Mouse (Mus musculus): Measurements from ENCODE around the gene Ap4b1. TPM values are rescaled to one million over a fixed set of nuclear protein-coding genes. Genes with fewer than 3 reads are reported as not detected.
"Not testable (repeated sequence)": the region's sequence is repeated elsewhere in the genome, so short reads cannot be mapped to it uniquely, and the experiment has no call there.

Ap4b1 gene
- polyA plus RNA-seq, 1 experiment from 2014 or later, result 25.1 TPM

GRCm38 (mm10) chr3:103792111-103792406, 17.3 kb upstream of the Ap4b1 start:
- peak overlapping the region; percentile 60; the same call in 1 of the 2 replicates for H3K4me2 ChIP-seq (ENCODE audit: low read depth, low read length)
- peaks cover 20% of the 10 kb centered on the region for H3K4me1 ChIP-seq (ENCODE audit: control insufficient read depth, insufficient read depth, low read length)
- H3K4me3 ChIP-seq (ENCODE audit: low read depth, low read length), result peak overlapping the region; percentile 94; the same call in 1 of the 2 replicates
- ATAC-seq (ENCODE audit: low read depth); H3K9me3 ChIP-seq (ENCODE audit: control insufficient read depth, low read length); H3K27me3 ChIP-seq (ENCODE audit: control insufficient read depth, insufficient read depth, low read length); H3K36me3 ChIP-seq (ENCODE audit: control insufficient read depth, insufficient read depth, low read length): not testable (repeated sequence)
- peak overlapping the region; percentile 91; the same call in 1 of the 2 replicates for H3K9ac ChIP-seq (replicated peaks; ENCODE audit: low read depth, low read length)
- 75% methylated on average over 5 of the region's 5 CpGs for WGBS
- peak overlapping the region; percentile 93 for H3K27ac ChIP-seq (ENCODE audit: low read depth, low read length)

- Histone ChIP-seq H3K4me1 (ENCODE audit: control insufficient read depth, insufficient read depth, low read length) (peaks cover 20% of the 10 kb centered on the region), H3K27ac (ENCODE audit: low read depth, low read length) (no peak overlapping the region), H3K27me3 (ENCODE audit: control insufficient read depth, insufficient read depth, low read length) (no peaks in the 10 kb centered on the region; the same call in 1 of the 2 replicates), H3K4me3 (ENCODE audit: low read depth, low read length) (no peak overlapping the region), H3K36me3 (ENCODE audit: control insufficient read depth, insufficient read depth, low read length) (no peaks in the 10 kb centered on the region), H3K4me2 (ENCODE audit: low read depth, low read length) (no peak overlapping the region), H3K9me3 (ENCODE audit: control insufficient read depth, low read length) (no peaks in the 10 kb centered on the region), H3K9ac (replicated peaks; ENCODE audit: low read depth, low read length) (no peak overlapping the region)
- no peak for ATAC-seq (ENCODE audit: low read depth)
- 67% methylated on average over 1 of the region's 1 CpGs for WGBS
Observed at GRCm38 (mm10) chr3:103792566-103792965, 16.8 kb upstream of the Ap4b1 start.

DNA sequence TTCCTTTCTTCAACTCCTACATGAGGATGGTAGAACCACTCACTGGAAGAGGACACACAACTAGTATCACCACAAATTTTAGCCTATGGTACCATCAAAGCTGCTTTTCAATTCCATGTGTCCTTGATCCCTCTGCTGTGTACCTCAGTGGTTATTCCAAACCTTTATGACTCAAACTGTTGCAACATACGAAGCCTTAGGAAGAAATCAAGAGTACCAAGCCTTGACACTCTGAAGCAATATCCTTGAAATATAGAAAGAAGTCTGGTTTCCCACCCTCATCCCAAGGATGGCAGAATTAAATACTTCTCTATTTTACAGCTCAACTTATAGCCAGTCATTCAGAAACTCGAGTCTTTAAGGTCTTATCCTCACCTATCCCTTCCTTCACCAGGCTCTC, 12.9 kb upstream of the Ap4b1 start:
- no peaks in the 10 kb centered on the region for H3K36me3 ChIP-seq (ENCODE audit: control insufficient read depth, insufficient read depth, low read length)

GRCm38 (mm10) chr3:103799507-103799906, 9.8 kb upstream of the Ap4b1 start:
- 79% methylated on average over 2 of the region's 2 CpGs for WGBS
- ATAC-seq (ENCODE audit: low read depth), result no peak

More for the DNA sequence above, 12.9 kb upstream of the Ap4b1 start:
- no peak for ATAC-seq (ENCODE audit: low read depth)
- Histone ChIP-seq H3K27me3 (ENCODE audit: control insufficient read depth, insufficient read depth, low read length) (no peaks in the 10 kb centered on the region; the same call in 1 of the 2 replicates), H3K4me2 (ENCODE audit: low read depth, low read length) (no peak overlapping the region), H3K4me3 (ENCODE audit: low read depth, low read length) (no peak overlapping the region), H3K9ac (replicated peaks; ENCODE audit: low read depth, low read length) (no peak overlapping the region), H3K4me1 (ENCODE audit: control insufficient read depth, insufficient read depth, low read length) (peaks cover 6% of the 10 kb centered on the region; the same call in 1 of the 2 replicates), H3K27ac (ENCODE audit: low read depth, low read length) (no peak overlapping the region), H3K9me3 (ENCODE audit: control insufficient read depth, low read length) (no peaks in the 10 kb centered on the region)
- WGBS, result 63% methylated on average over 2 of the region's 2 CpGs

DNA sequence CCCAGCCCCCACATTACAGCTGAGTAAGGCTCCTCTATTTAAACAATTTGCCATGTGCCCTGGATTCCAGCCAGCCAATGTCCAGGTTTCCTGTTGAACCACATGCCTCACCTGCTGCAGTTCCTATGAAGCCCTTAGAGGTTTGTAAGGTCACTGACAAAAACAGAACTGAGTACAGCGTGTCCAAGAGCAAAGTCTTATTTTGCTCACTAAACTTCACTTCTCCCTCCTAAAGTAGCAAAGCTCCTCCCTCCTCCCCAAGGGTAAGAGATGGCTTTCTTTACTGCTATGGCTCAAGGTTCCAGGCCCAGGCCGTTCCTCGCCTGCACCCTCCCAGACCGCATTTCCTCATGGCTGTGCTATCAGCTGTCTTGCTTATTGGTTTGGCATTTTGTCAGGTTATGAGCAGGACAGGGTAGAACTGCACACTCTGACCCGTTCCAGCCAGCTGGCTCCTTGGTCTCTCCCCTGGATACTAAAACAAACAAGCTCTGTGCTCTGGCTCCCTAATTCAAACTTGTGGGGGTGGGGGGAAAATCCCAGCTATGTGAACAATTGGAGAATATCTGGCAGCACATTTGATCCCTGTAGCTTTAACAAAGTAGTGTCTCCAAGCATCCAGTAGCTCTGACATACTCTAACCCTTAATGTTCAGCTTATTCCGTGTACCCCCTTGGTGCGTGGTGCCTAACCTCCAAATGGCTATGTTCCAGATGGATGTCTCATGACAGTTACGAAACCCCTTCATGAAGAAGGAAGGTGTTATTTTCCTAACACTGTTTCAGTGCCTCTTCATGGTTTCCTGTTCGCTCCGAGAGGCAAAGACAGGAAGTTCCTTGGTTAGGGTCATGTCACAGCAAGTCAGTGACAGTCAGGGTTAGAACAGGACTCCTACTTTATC, 7.4 kb upstream of the Ap4b1 start:
- Histone ChIP-seq H3K4me3 (ENCODE audit: low read depth, low read length) (no peak overlapping the region), H3K9me3 (ENCODE audit: control insufficient read depth, low read length) (no peaks in the 10 kb centered on the region), H3K27ac (ENCODE audit: low read depth, low read length) (no peak overlapping the region), H3K4me1 (ENCODE audit: control insufficient read depth, insufficient read depth, low read length) (no peaks in the 10 kb centered on the region), H3K36me3 (ENCODE audit: control insufficient read depth, insufficient read depth, low read length) (peaks cover 19% of the 10 kb centered on the region), H3K27me3 (ENCODE audit: control insufficient read depth, insufficient read depth, low read length) (no peaks in the 10 kb centered on the region), H3K9ac (replicated peaks; ENCODE audit: low read depth, low read length) (no peak overlapping the region), H3K4me2 (ENCODE audit: low read depth, low read length) (no peak overlapping the region)
- no peak for ATAC-seq (ENCODE audit: low read depth)
- 84% methylated on average over 10 of the region's 10 CpGs for WGBS

More at GRCm38 (mm10) chr3:103799507-103799906, 9.8 kb upstream of the Ap4b1 start:
- Histone ChIP-seq H3K4me1 (ENCODE audit: control insufficient read depth, insufficient read depth, low read length) (no peaks in the 10 kb centered on the region), H3K27ac (ENCODE audit: low read depth, low read length) (no peak overlapping the region), H3K9ac (replicated peaks; ENCODE audit: low read depth, low read length) (no peak overlapping the region), H3K4me2 (ENCODE audit: low read depth, low read length) (no peak overlapping the region), H3K27me3 (ENCODE audit: control insufficient read depth, insufficient read depth, low read length) (no peaks in the 10 kb centered on the region; the same call in 1 of the 2 replicates), H3K4me3 (ENCODE audit: low read depth, low read length) (no peak overlapping the region), H3K36me3 (ENCODE audit: control insufficient read depth, insufficient read depth, low read length) (peaks cover 11% of the 10 kb centered on the region), H3K9me3 (ENCODE audit: control insufficient read depth, low read length) (no peaks in the 10 kb centered on the region)

- no peak overlapping the region for H3K27ac ChIP-seq (ENCODE audit: low read depth, low read length)
- no peak overlapping the region for H3K4me3 ChIP-seq (ENCODE audit: low read depth, low read length)
- H3K27me3 ChIP-seq (ENCODE audit: control insufficient read depth, insufficient read depth, low read length), result no peaks in the 10 kb centered on the region
- H3K4me2 ChIP-seq (ENCODE audit: low read depth, low read length), result no peak overlapping the region
- 93% methylated on average over 8 of the region's 8 CpGs for WGBS
- peaks cover 22% of the 10 kb centered on the region for H3K36me3 ChIP-seq (ENCODE audit: control insufficient read depth, insufficient read depth, low read length)
- H3K9me3 ChIP-seq (ENCODE audit: control insufficient read depth, low read length), result no peaks in the 10 kb centered on the region
- no peak overlapping the region for H3K9ac ChIP-seq (replicated peaks; ENCODE audit: low read depth, low read length)
- no peaks in the 10 kb centered on the region; the same call in 1 of the 2 replicates for H3K4me1 ChIP-seq (ENCODE audit: control insufficient read depth, insufficient read depth, low read length)
- no peak for ATAC-seq (ENCODE audit: low read depth)
Observed at GRCm38 (mm10) chr3:103802861-103803260, 6.5 kb upstream of the Ap4b1 start.

DNA sequence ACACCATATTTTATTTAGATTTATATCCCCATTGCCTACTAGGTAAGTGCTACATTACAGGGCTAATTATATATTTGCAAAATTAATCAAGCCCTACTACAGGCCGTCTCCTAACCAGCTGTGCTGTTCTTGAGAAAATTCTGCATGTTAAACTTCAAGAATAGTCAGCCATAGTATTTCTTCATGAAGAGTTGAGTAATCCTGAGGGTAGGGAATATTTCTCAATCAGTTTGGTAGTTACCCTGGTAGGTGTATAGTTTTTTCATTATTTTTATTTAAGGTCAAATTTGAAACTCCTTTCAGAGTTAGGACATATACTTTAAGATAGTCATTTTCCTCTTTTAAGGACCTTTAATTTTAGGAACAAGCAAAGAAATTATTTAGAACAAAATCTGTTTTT, 3.6 kb upstream of the Ap4b1 start:
- Histone ChIP-seq H3K27ac (ENCODE audit: low read depth, low read length) (no peak overlapping the region), H3K4me3 (ENCODE audit: low read depth, low read length) (no peak overlapping the region), H3K9me3 (ENCODE audit: control insufficient read depth, low read length) (no peaks in the 10 kb centered on the region), H3K9ac (replicated peaks; ENCODE audit: low read depth, low read length) (no peak overlapping the region), H3K27me3 (ENCODE audit: control insufficient read depth, insufficient read depth, low read length) (no peaks in the 10 kb centered on the region), H3K36me3 (ENCODE audit: control insufficient read depth, insufficient read depth, low read length) (peaks cover 22% of the 10 kb centered on the region), H3K4me2 (ENCODE audit: low read depth, low read length) (no peak overlapping the region), H3K4me1 (ENCODE audit: control insufficient read depth, insufficient read depth, low read length) (peaks cover 4% of the 10 kb centered on the region; the same call in 1 of the 2 replicates)
- WGBS, result 91% methylated on average over 1 of the region's 1 CpGs
- ATAC-seq (ENCODE audit: low read depth), result no peak

DNA sequence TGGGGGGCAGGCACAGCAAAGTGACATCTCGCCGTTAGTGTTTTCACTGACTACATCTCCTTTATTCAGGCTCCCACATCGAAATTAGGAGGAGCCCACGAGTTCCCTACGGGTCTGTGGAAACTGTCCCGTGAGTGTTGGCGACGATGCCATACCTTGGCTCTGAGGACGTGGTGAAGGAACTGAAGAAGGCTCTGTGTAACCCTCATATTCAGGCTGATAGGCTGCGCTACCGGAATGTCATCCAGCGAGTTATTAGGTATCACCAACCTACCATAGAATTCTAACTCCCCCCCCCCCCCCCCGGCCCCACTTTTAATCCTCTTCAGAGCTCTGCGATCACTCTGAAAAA, 455 bp downstream of the Ap4b1 start:
- 4% methylated on average over 14 of the region's 14 CpGs for whole genome bisulfite sequencing
- Histone ChIP-seq H3K9ac (replicated peaks; ENCODE audit: low read depth, low read length) (peak overlapping the region; percentile 76), H3K36me3 (ENCODE audit: control insufficient read depth, insufficient read depth, low read length) (peaks cover 10% of the 10 kb centered on the region), H3K9me3 (ENCODE audit: control insufficient read depth, low read length) (no peaks in the 10 kb centered on the region), H3K4me1 (ENCODE audit: control insufficient read depth, insufficient read depth, low read length) (peaks cover 4% of the 10 kb centered on the region; the same call in 1 of the 2 replicates), H3K4me3 (ENCODE audit: low read depth, low read length) (peak overlapping the region; percentile 73), H3K27me3 (ENCODE audit: control insufficient read depth, insufficient read depth, low read length) (no peaks in the 10 kb centered on the region), H3K4me2 (ENCODE audit: low read depth, low read length) (peak overlapping the region; percentile 83), H3K27ac (ENCODE audit: low read depth, low read length) (peak overlapping the region; percentile 86)
- peak; percentile 62 for ATAC-seq (ENCODE audit: low read depth)

- Histone ChIP-seq H3K9me3 (ENCODE audit: control insufficient read depth, low read length) (no peaks in the 10 kb centered on the region), H3K4me1 (ENCODE audit: control insufficient read depth, insufficient read depth, low read length) (peaks cover 4% of the 10 kb centered on the region; the same call in 1 of the 2 replicates), H3K4me2 (ENCODE audit: low read depth, low read length) (no peak overlapping the region), H3K27me3 (ENCODE audit: control insufficient read depth, insufficient read depth, low read length) (no peaks in the 10 kb centered on the region), H3K27ac (ENCODE audit: low read depth, low read length) (no peak overlapping the region), H3K9ac (replicated peaks; ENCODE audit: low read depth, low read length) (no peak overlapping the region), H3K36me3 (ENCODE audit: control insufficient read depth, insufficient read depth, low read length) (peaks cover 12% of the 10 kb centered on the region; the same call in 1 of the 2 replicates), H3K4me3 (ENCODE audit: low read depth, low read length) (no peak overlapping the region)
- ATAC-seq (ENCODE audit: low read depth), result no peak
- WGBS, result 92% methylated on average over 6 of the region's 6 CpGs
Observed at GRCm38 (mm10) chr3:103810967-103811366, 1.6 kb downstream of the Ap4b1 start.

Measured in neural tube, embryonic 14.5 days (tissue).